Mouse (Mus musculus): ENCODE results near the gene Nell1. TPM values are rescaled to one million over a fixed set of nuclear protein-coding genes. Genes with fewer than 3 reads are reported as not detected.

Gene Nell1
- total RNA-seq, 4 experiments from 2014 or later = 0.18 to 0.49 (median 0.35) TPM

GRCm38 (mm10) chr7:50899541-50900088 is 925.0 kb downstream of the Nell1 start:
- DNase-seq = no peak

Other genes with a start within 250 kb of the Nell1 start
- gene Htatip2, start 215.7 kb upstream of the Nell1 start, total RNA-seq (2022) = 10 to 100 TPM; 47.5 to 55.6 (median 50.7) TPM
- gene Prmt3, start 196.5 kb upstream of the Nell1 start, total RNA-seq (2022) = 10 to 100 TPM; 35.2 to 53.3 (median 42.3) TPM
- 1 to 10 TPM; 4.3 to 7.0 (median 4.9) TPM for gene Slc6a5, start 64.7 kb upstream of the Nell1 start, total RNA-seq (2022)

Data from adrenal gland, adult 8-10 months (tissue).